Mouse (Mus musculus) liver, embryonic 15.5 days (tissue): ENCODE measurements around the gene Kif3b. TPM values are rescaled to one million over a fixed set of nuclear protein-coding genes. Genes with fewer than 3 reads are reported as not detected.
A peak's percentile ranks its signal among the peaks of the same experiment; 100 is the strongest.
"Not testable (repeated sequence)": the region's sequence is repeated elsewhere in the genome, so short reads cannot be mapped to it uniquely, and the experiment has no call there.

ENCODE experiments used
- ATAC-seq: fragments of 200-750 bp; cut with Nextera tagmentation; 2 replicates; pipeline ENCODE4 v1.8.0; 2017; ENCODE audit warnings: moderate number of reproducible peaks, mild to moderate bottlenecking, moderate library complexity; ENCODE audit not compliant: insufficient read depth
- H3K27ac ChIP-seq: fragments of 300-500 bp; sonication (generic); replicated peaks from 2 replicates; pipeline ENCODE4 v1.5.1; 2015; ENCODE audit warnings: mild to moderate bottlenecking, inconsistent platforms
- H3K27me3 ChIP-seq: fragments of 300-500 bp; sonication (generic); 2 replicates; pipeline ENCODE4 v1.6.1; 2015; ENCODE audit warnings: mild to moderate bottlenecking, inconsistent platforms
- H3K36me3 ChIP-seq: fragments of 300-500 bp; sonication (generic); replicated peaks from 2 replicates; pipeline ENCODE4 v1.6.1; 2015; ENCODE audit warnings: moderate library complexity, mild to moderate bottlenecking, inconsistent platforms
- H3K4me1 ChIP-seq: fragments of 300-500 bp; sonication (generic); replicated peaks from 2 replicates; pipeline ENCODE4 v1.6.1; 2015; ENCODE audit warnings: inconsistent platforms
- H3K4me2 ChIP-seq: fragments of 300-500 bp; sonication (generic); 2 replicates; pipeline ENCODE4 v1.6.1; 2015; ENCODE audit warnings: moderate library complexity, mild to moderate bottlenecking, inconsistent platforms
- H3K4me3 ChIP-seq: fragments of 300-500 bp; sonication (generic); replicated peaks from 2 replicates; pipeline ENCODE4 v1.5.1; 2015; ENCODE audit warnings: mild to moderate bottlenecking, inconsistent platforms
- H3K9ac ChIP-seq: fragments of 300-500 bp; sonication (generic); 2 replicates; pipeline ENCODE4 v1.6.1; 2015; ENCODE audit warnings: moderate library complexity, mild to moderate bottlenecking, inconsistent platforms
- H3K9me3 ChIP-seq: fragments of 300-500 bp; sonication (generic); replicated peaks from 2 replicates; pipeline ENCODE4 v1.6.1; 2016; ENCODE audit warnings: inconsistent platforms
- WGBS: fragments of 180-500 bp; shearing (Covaris S2); methylation state at CpG from one replicate; pipeline ENCODE4 v1.1.7; 2015; ENCODE audit warnings: mixed read lengths; ENCODE audit not compliant: insufficient replicate concordance; 5-methylcytosine and 5-hydroxymethylcytosine counted together
- polyA plus RNA-seq: library from polyadenylated mRNA; unstranded; fragments of >200 nt; fragmentation: Nextera tagmentation; extraction: Ambion mirVana; gene quantifications from 2 replicates; pipeline ENCODE4 v1.2.1, GENCODE M21; 2015

The Kif3b gene
- 1.4 and 2.0 TPM in 2 replicates for polyA plus RNA-seq

- under 1% methylated on average over 63 of the region's 63 CpGs for WGBS
- Histone ChIP-seq H3K4me2 (peak within 1 kb of the TSS; percentile 94), H3K27ac (peak within 1 kb of the TSS; percentile 59), H3K4me3 (peak within 1 kb of the TSS; percentile 78), H3K27me3 (no peaks in the 10 kb centered on the region), H3K9ac (peak within 1 kb of the TSS; percentile 79), H3K4me1 (peaks cover 26% of the 10 kb centered on the region), H3K36me3 (no peaks in the 10 kb centered on the region), H3K9me3 (no peaks in the 10 kb centered on the region)
- peak; percentile 77 for ATAC-seq
Measured at GRCm38 (mm10) chr2:153290938-153291928, at the start of gene Kif3b. Kif3b (plus strand) TSS chr2:153291413.

- Histone ChIP-seq H3K36me3 (peaks cover 41% of the 10 kb centered on the region), H3K4me1 (peaks cover 51% of the 10 kb centered on the region), H3K27me3 (no peaks in the 10 kb centered on the region), H3K9me3 (no peaks in the 10 kb centered on the region), H3K4me2 (peak overlapping the region; percentile 79), H3K4me3 (peak overlapping the region; percentile 91), H3K27ac (peak overlapping the region; percentile 98), H3K9ac (peak overlapping the region; percentile 98)
- WGBS = 46% methylated on average over 6 of the region's 6 CpGs
- ATAC-seq = no peak
Measured at GRCm38 (mm10) chr2:153242156-153242555, 49.1 kb upstream of the Kif3b start.

GRCm38 (mm10) chr2:153249751-153250150, 41.5 kb upstream of the Kif3b start:
- 0 out of 2 replicates have a peak, but pooled peaks cover 10% of the 10 kb centered on the region for H3K4me1 ChIP-seq
- 72% methylated on average over 5 of the region's 5 CpGs for WGBS
- no peak for ATAC-seq

GRCm38 (mm10) chr2:153256604-153257003, 34.6 kb upstream of the Kif3b start:
- H3K9ac ChIP-seq = no peak overlapping the region
- H3K9me3 ChIP-seq = no peaks in the 10 kb centered on the region
- ATAC-seq = no peak
- H3K4me1 ChIP-seq = peaks cover 35% of the 10 kb centered on the region
- H3K27me3 ChIP-seq = no peaks in the 10 kb centered on the region
- WGBS = 77% methylated on average over 2 of the region's 2 CpGs
- H3K27ac ChIP-seq = no peak overlapping the region
- H3K4me2 ChIP-seq = no peak overlapping the region
- H3K36me3 ChIP-seq = peaks cover 44% of the 10 kb centered on the region
- no peak overlapping the region for H3K4me3 ChIP-seq

More at GRCm38 (mm10) chr2:153249751-153250150, 41.5 kb upstream of the Kif3b start:
- Histone ChIP-seq H3K4me2 (no peak overlapping the region), H3K9ac (no peak overlapping the region), H3K27me3 (no peaks in the 10 kb centered on the region), H3K9me3 (no peaks in the 10 kb centered on the region), H3K36me3 (peaks cover 75% of the 10 kb centered on the region), H3K4me3 (no peak overlapping the region), H3K27ac (no peak overlapping the region)

GRCm38 (mm10) chr2:153259030-153259863, 32.0 kb upstream of the Kif3b start:
- Histone ChIP-seq H3K27me3 (no peaks in the 10 kb centered on the region), H3K4me3 (no peak overlapping the region), H3K9me3 (no peaks in the 10 kb centered on the region), H3K4me2 (peak overlapping the region; percentile 32), H3K36me3 (peaks cover 51% of the 10 kb centered on the region), H3K9ac (0 out of 2 replicates have a peak overlapping the region, but pooled peaks have one; percentile 33), H3K27ac (peak overlapping the region; percentile 82), H3K4me1 (peaks cover 43% of the 10 kb centered on the region)
- ATAC-seq = no peak
- 40% methylated on average over 12 of the region's 12 CpGs for WGBS

- no peaks in the 10 kb centered on the region for H3K9me3 ChIP-seq
- no peaks in the 10 kb centered on the region for H3K27me3 ChIP-seq
- H3K27ac ChIP-seq = peak overlapping the region; percentile 82
- peak overlapping the region; percentile 32 for H3K4me2 ChIP-seq
- H3K36me3 ChIP-seq = peaks cover 55% of the 10 kb centered on the region
- peak; percentile 88 for ATAC-seq
- WGBS = 11% methylated on average over 3 of the region's 3 CpGs
- H3K9ac ChIP-seq = 0 out of 2 replicates have a peak overlapping the region, but pooled peaks have one; percentile 33
- peaks cover 48% of the 10 kb centered on the region for H3K4me1 ChIP-seq
- no peak overlapping the region for H3K4me3 ChIP-seq
Measured at GRCm38 (mm10) chr2:153259864-153260674, 31.1 kb upstream of the Kif3b start.

GRCm38 (mm10) chr2:153263053-153263452, 28.2 kb upstream of the Kif3b start:
- H3K36me3 ChIP-seq = peaks cover 70% of the 10 kb centered on the region
- peaks cover 48% of the 10 kb centered on the region for H3K4me1 ChIP-seq
- WGBS = 76% methylated on average over 7 of the region's 7 CpGs

GRCm38 (mm10) chr2:153267331-153267730, 23.9 kb upstream of the Kif3b start:
- Histone ChIP-seq H3K27ac (no peak overlapping the region), H3K9me3 (no peaks in the 10 kb centered on the region), H3K36me3 (peaks cover 44% of the 10 kb centered on the region), H3K4me2 (no peak overlapping the region), H3K4me3 (no peak overlapping the region), H3K4me1 (peaks cover 25% of the 10 kb centered on the region), H3K9ac (no peak overlapping the region), H3K27me3 (no peaks in the 10 kb centered on the region)
- WGBS = 73% methylated on average over 2 of the region's 2 CpGs
- ATAC-seq = no peak

More at GRCm38 (mm10) chr2:153263053-153263452, 28.2 kb upstream of the Kif3b start:
- Histone ChIP-seq H3K27ac (no peak overlapping the region), H3K27me3 (no peaks in the 10 kb centered on the region), H3K9me3 (no peaks in the 10 kb centered on the region), H3K9ac (no peak overlapping the region), H3K4me3 (no peak overlapping the region), H3K4me2 (no peak overlapping the region)
- no peak for ATAC-seq

- not testable (repeated sequence) for H3K4me2 ChIP-seq, H3K9me3 ChIP-seq, H3K27ac ChIP-seq, H3K9ac ChIP-seq, H3K27me3 ChIP-seq, H3K4me3 ChIP-seq
- 24% methylated on average over 8 of the region's 8 CpGs for WGBS
- Histone ChIP-seq H3K4me1 (peaks cover 36% of the 10 kb centered on the region), H3K36me3 (peaks cover 16% of the 10 kb centered on the region)
- 0 out of 2 replicates have a peak, but pooled peaks have one; percentile 13 for ATAC-seq
Measured at GRCm38 (mm10) chr2:153270231-153270915, 20.8 kb upstream of the Kif3b start.
